Comparison of ENCODE assay signal across 12 mouse cellular contexts in the genomic region with DNA sequence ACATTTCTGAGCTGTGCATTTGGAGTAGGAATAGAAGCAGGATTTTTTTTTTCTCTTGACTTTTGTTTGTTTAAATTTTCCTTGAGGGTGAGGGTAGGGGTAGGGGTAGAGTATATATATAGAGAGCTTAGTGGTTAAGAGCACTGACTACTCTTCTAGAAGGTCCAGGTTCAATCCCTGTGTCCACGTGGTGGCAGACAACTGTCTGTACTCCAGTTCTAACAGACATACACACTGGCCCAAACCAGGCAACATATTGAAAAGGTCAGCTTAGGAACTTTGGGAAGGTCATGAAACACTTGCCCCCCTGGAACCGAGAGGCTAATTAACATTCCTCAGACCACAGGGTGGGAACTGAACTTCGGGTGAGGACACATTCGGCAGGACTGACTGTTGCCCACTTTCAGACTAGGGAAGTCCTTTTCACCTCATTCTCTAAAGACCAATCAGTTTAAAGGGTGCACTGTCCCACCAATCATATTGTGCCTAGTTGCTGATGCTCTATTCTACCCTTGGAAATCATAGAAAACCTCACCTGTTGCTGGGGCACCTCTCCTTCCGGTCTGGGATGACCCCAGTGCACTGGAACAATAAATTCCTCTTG. TPM values are rescaled to one million over a fixed set of nuclear protein-coding genes. Genes with fewer than 3 reads are reported as not detected.
DNase-seq lines count a peak whose midpoint lies in the region; ATAC-seq and TF ChIP-seq lines count a peak whose summit lies in the region.
"Had no signal": no experiment of that assay in that cellular context is flagged by ENCODE, and none has a peak within 500 bp of the region (broad histone marks: within the 10 kb centered on the region; RNA-seq: fewer than 3 reads in every experiment).

No protein-coding gene starts in this region.

- no peak for ATAC-seq in forebrain, embryonic 15.5 days (replicated peaks)
- no peak for ATAC-seq in forebrain, embryonic 12.5 days (ENCODE audit: low FRiP score)
- ATAC-seq in hindbrain, embryonic 12.5 days (ENCODE audit: low FRiP score) = no peak
- ATAC-seq in midbrain, embryonic 16.5 days = peak; percentile 59; the same call in 1 of the 2 replicates
- no peak for ATAC-seq in activated CD4-positive, CD25-positive, alpha-beta regulatory T cell, adult 4 months

- no peak for DNase-seq in CH12.LX (ENCODE audit: extremely low read depth)
- DNase-seq in frontal cortex, postnatal 36 days (ENCODE audit: low spot score in 2 of 2) = no peak
- no peak for DNase-seq in adrenal gland, adult 8-10 months
- DNase-seq: adrenal gland, postnatal 25 days; kidney, postnatal 10 days; liver; thymus, postnatal 14 days had no signal

- H3K4me1 ChIP-seq in forebrain, embryonic 15.5 days = peaks cover 14% of the 10 kb centered on the region
- peaks cover 5% of the 10 kb centered on the region for H3K4me1 ChIP-seq in forebrain, embryonic 12.5 days
- peaks cover 3 to 10% of the 10 kb centered on the region in 2 experiments; a peak in 3 of 4 replicates for H3K4me1 ChIP-seq in CH12.LX (ENCODE audit: control insufficient read depth in 1 of 2, insufficient read depth in 2 of 2)
- H3K4me1 ChIP-seq in hindbrain, embryonic 12.5 days = peaks cover 5% of the 10 kb centered on the region
- peaks cover 7% of the 10 kb centered on the region for H3K4me1 ChIP-seq in midbrain, embryonic 16.5 days (ENCODE audit: control insufficient read depth, insufficient read depth, low read length)

- H3K4me3 ChIP-seq in forebrain, embryonic 15.5 days = no peak overlapping the region
- no peak overlapping the region for H3K4me3 ChIP-seq in forebrain, embryonic 12.5 days (replicated peaks)
- H3K4me3 ChIP-seq in CH12.LX (replicated peaks in 1 of 3; ENCODE audit: low read depth in 2 of 3, low read length in 2 of 3, poor library complexity in 1 of 3) = no peak overlapping the region
- no peak overlapping the region for H3K4me3 ChIP-seq in hindbrain, embryonic 12.5 days
- H3K4me3 ChIP-seq in midbrain, embryonic 16.5 days (ENCODE audit: low read depth, low read length) = no peak overlapping the region

- H3K27me3 ChIP-seq in forebrain, embryonic 15.5 days = no peaks in the 10 kb centered on the region
- H3K27me3 ChIP-seq in forebrain, embryonic 12.5 days = no peaks in the 10 kb centered on the region; the same call in 1 of the 2 replicates
- H3K27me3 ChIP-seq in CH12.LX (replicated peaks) = no peaks in the 10 kb centered on the region
- no peaks in the 10 kb centered on the region for H3K27me3 ChIP-seq in hindbrain, embryonic 12.5 days
- H3K27me3 ChIP-seq in midbrain, embryonic 16.5 days (ENCODE audit: control insufficient read depth, insufficient read depth, low read depth, low read length) = no peaks in the 10 kb centered on the region

- TF ChIP-seq CTCF in CH12.LX (conservative IDR thresholded peaks at IDR 0.05 in 1 of 2, IDR thresholded peaks at IDR 0.05 in 1 of 2; ENCODE audit: low read depth in 2 of 2, low read length in 2 of 2) = no peak

- TF ChIP-seq POLR2A in CH12.LX (IDR thresholded peaks at IDR 0.05; ENCODE audit: low read depth, low read length) = 0 out of 2 replicates have a peak, but pooled peaks have one; percentile 21

- no peaks in the 10 kb centered on the region for H3K36me3 ChIP-seq in forebrain, embryonic 15.5 days
- H3K36me3 ChIP-seq in forebrain, embryonic 12.5 days (replicated peaks) = no peaks in the 10 kb centered on the region
- no peaks in the 10 kb centered on the region for H3K36me3 ChIP-seq in CH12.LX (replicated peaks in 1 of 2; ENCODE audit: control insufficient read depth in 1 of 2, insufficient read depth in 1 of 2, low read length in 1 of 2)
- no peaks in the 10 kb centered on the region for H3K36me3 ChIP-seq in hindbrain, embryonic 12.5 days
- H3K36me3 ChIP-seq in midbrain, embryonic 16.5 days (ENCODE audit: control insufficient read depth, insufficient read depth, low read length) = no peaks in the 10 kb centered on the region

- WGBS in forebrain, embryonic 15.5 days = 76% methylated on average over 5 of the region's 5 CpGs
- WGBS in forebrain, embryonic 12.5 days = 73% methylated on average over 5 of the region's 5 CpGs
- WGBS in hindbrain, embryonic 12.5 days = 74% methylated on average over 5 of the region's 5 CpGs
- WGBS in midbrain, embryonic 16.5 days = 81% methylated on average over 5 of the region's 5 CpGs

- H3K79me2 ChIP-seq in CH12.LX (replicated peaks; ENCODE audit: control insufficient read depth, extremely low read depth, insufficient read depth, poor library complexity, severe bottlenecking) = no peaks in the 10 kb centered on the region; the same call in 1 of the 2 replicates

- peak overlapping the region; percentile 97 for H3K27ac ChIP-seq in forebrain, embryonic 15.5 days (replicated peaks)
- H3K27ac ChIP-seq in forebrain, embryonic 12.5 days = no peak overlapping the region
- no peak overlapping the region for H3K27ac ChIP-seq in CH12.LX (ENCODE audit: insufficient read depth, low read depth)
- H3K27ac ChIP-seq in hindbrain, embryonic 12.5 days = peak overlapping the region; percentile 95; the same call in 1 of the 2 replicates
- H3K27ac ChIP-seq in midbrain, embryonic 16.5 days (ENCODE audit: low read length) = peak overlapping the region; percentile 96

- H3K4me2 ChIP-seq in forebrain, embryonic 15.5 days (replicated peaks) = no peak overlapping the region
- no peak overlapping the region for H3K4me2 ChIP-seq in forebrain, embryonic 12.5 days
- no peak overlapping the region for H3K4me2 ChIP-seq in CH12.LX (ENCODE audit: insufficient read depth, low read depth, poor library complexity, severe bottlenecking)
- no peak overlapping the region for H3K4me2 ChIP-seq in hindbrain, embryonic 12.5 days (replicated peaks)
- H3K4me2 ChIP-seq in midbrain, embryonic 16.5 days (ENCODE audit: low read length) = no peak overlapping the region

- no peak overlapping the region for H3K9ac ChIP-seq in forebrain, embryonic 15.5 days (replicated peaks)
- no peak overlapping the region for H3K9ac ChIP-seq in forebrain, embryonic 12.5 days
- no peak overlapping the region for H3K9ac ChIP-seq in CH12.LX (ENCODE audit: insufficient read depth, low read depth)
- H3K9ac ChIP-seq in hindbrain, embryonic 12.5 days = no peak overlapping the region
- H3K9ac ChIP-seq in midbrain, embryonic 16.5 days (ENCODE audit: low read depth, low read length) = no peak overlapping the region

- H3K9me3 ChIP-seq in forebrain, embryonic 15.5 days = no peaks in the 10 kb centered on the region
- no peaks in the 10 kb centered on the region for H3K9me3 ChIP-seq in forebrain, embryonic 12.5 days
- H3K9me3 ChIP-seq in CH12.LX (replicated peaks; ENCODE audit: low read length) = no peaks in the 10 kb centered on the region
- H3K9me3 ChIP-seq in hindbrain, embryonic 12.5 days (replicated peaks) = no peaks in the 10 kb centered on the region
- H3K9me3 ChIP-seq in midbrain, embryonic 16.5 days (replicated peaks; ENCODE audit: control insufficient read depth, low read length, poor library complexity, severe bottlenecking) = no peaks in the 10 kb centered on the region

- no peak for TF ChIP-seq EP300 in CH12.LX (IDR thresholded peaks at IDR 0.05; ENCODE audit: low read length)

- in situ Hi-C loops in CH12.LX (cut with MboI; ENCODE audit: low pct_ligation_motif_present, low pct_unique_long_range_greater_than_20kb, low sequenced_read_pairs) = no loop called here

- dilution Hi-C loops in CH12.LX (cut with MboI; ENCODE audit: extremely low pct_ligation_motif_present, extremely low pct_unique_long_range_greater_than_20kb, low sequenced_read_pairs) = no loop called here

- TF ChIP-seq RAD21 in CH12.LX (IDR thresholded peaks at IDR 0.05; ENCODE audit: low read depth, low read length) = no peak

TF ChIP-seq in CH12.LX, 34 proteins besides CTCF, POLR2A, EP300 and RAD21:
- TF ChIP-seq CHD1 (IDR thresholded peaks at IDR 0.05; ENCODE audit: low read depth, low read length) (no peak), ZKSCAN1 (IDR thresholded peaks at IDR 0.05; ENCODE audit: borderline replicate concordance, low read depth, low read length) (no peak), MXI1 (IDR thresholded peaks at IDR 0.05; ENCODE audit: low read depth, low read length) (no peak), NRF1 (IDR thresholded peaks at IDR 0.05; ENCODE audit: low read depth, low read length) (no peak), E2F4 (IDR thresholded peaks at IDR 0.05; ENCODE audit: insufficient replicate concordance, low read depth, low read length) (no peak), MAFK (IDR thresholded peaks at IDR 0.05; ENCODE audit: insufficient replicate concordance, low read length) (no peak), RCOR1 (conservative IDR thresholded peaks at IDR 0.05; ENCODE audit: low read depth, low read length) (no peak), JUN (IDR thresholded peaks at IDR 0.05; ENCODE audit: insufficient read depth, low read depth, low read length) (no peak), ETS1 (conservative IDR thresholded peaks at IDR 0.05; ENCODE audit: low read depth, low read length) (no peak)

RNA-seq across cellular contexts. Expression of a gene that starts 7.7 kb away (rescaled TPM):
- polyA plus RNA-seq in forebrain, embryonic 15.5 days (2015; fragmentation: Nextera tagmentation; extraction: Ambion mirVana) = 191 and 194 TPM in 2 replicates
- 426 and 438 TPM in 2 replicates for polyA plus RNA-seq in forebrain, embryonic 12.5 days (2016; fragmentation: Nextera tagmentation; extraction: Ambion mirVana)
- 163 and 179 TPM in 2 replicates for total RNA-seq in CH12.LX (2012; rRNA removed)
- total RNA-seq in CH12.LX (2014; rRNA removed) = 467 and 525 TPM in 2 replicates
- 177 and 198 TPM in 2 replicates for polyA plus RNA-seq in CH12.LX (2012; ENCODE audit: insufficient read length, low read depth)
- 298 and 322 TPM in 2 replicates for polyA plus RNA-seq in hindbrain, embryonic 12.5 days (2016; fragmentation: Nextera tagmentation; extraction: Ambion mirVana)
- 82.8 and 100 TPM in 2 replicates for polyA plus RNA-seq in midbrain, embryonic 16.5 days (2015; fragmentation: Nextera tagmentation; extraction: Ambion mirVana)
- 100 to 1,000 TPM in 2 of 4 experiments, 10 to 100 TPM in 2; 81.5 to 150 (median 108) TPM for total RNA-seq in adrenal gland, adult 8-10 months (2022)
- polyA plus RNA-seq in activated CD4-positive, CD25-positive, alpha-beta regulatory T cell, adult 4 months (2017; shearing (Covaris generic)) = 10 to 100 TPM; 51.5 to 69.5 TPM

Comparison
In these comparisons a context has a peak if more than half of its experiments do, and no peak if none do; other contexts are left out.
1. H3K27ac ChIP-seq: peak in forebrain, embryonic 15.5 days (single experiment), hindbrain, embryonic 12.5 days (single experiment) and midbrain, embryonic 16.5 days (single experiment); none in forebrain, embryonic 12.5 days (single experiment) and CH12.LX (single experiment).